Mouse (Mus musculus) ES-E14 (cell line): ENCODE data around the gene Gm42688.

ENCODE experiments used
- MAFK ChIP-seq: IDR thresholded peaks from 2 replicates; pipeline ENCODE4 v1.6.1; 2014; ENCODE audit warnings: mild to moderate bottlenecking, low read depth, low read length, inconsistent platforms; ENCODE audit not compliant: insufficient read depth
- ZC3H11A ChIP-seq: IDR thresholded peaks from 2 replicates; pipeline ENCODE4 v1.6.1; 2012; ENCODE audit warnings: low read depth, mild to moderate bottlenecking, inconsistent platforms, low read length, borderline replicate concordance

GRCm38 (mm10) chr6:83141636-83142035 is 40.2 kb downstream of the Gm42688 start:
- TF ChIP-seq MAFK (no peak), ZC3H11A (no peak)
